Mouse (Mus musculus): ENCODE results near the gene Akap7.

DNA sequence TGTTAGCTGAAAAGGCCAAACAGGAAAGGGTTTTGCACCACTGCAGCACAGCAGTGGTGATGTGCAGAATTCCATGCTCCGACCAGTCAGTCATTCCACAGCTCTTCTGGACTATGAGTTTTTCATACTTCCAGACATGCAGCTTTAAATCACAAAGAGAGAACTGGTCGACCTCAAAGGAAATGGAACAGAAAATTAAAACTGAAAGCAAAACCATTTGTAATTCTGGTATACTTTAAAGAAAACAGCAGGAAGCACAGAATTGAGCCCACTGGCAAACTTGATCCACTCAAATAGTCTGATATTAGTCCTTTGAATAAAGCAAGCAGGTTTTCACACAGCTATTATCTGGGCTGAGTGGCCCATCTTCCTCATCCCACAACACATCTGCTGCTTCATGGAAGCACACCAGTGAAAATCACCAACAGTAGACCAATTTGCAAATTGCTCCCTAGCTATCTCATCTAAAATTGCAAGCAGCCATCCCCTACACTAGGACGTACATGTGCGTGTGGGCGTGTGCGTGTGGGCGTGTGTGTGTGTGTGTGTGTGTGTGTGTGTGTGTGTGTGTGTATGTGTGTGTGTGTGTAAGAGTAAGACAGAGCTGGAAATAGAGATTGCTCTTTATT is 156.4 kb downstream of the Akap7 start:
- TF ChIP-seq CTCF (conservative IDR thresholded peaks at IDR 0.05; ENCODE audit: low read length) (no peak), NANOG (IDR thresholded peaks at IDR 0.05; ENCODE audit: borderline replicate concordance, low read length) (no peak), POU5F1 (IDR thresholded peaks at IDR 0.05; ENCODE audit: borderline replicate concordance, low read length) (no peak)
